Mouse (Mus musculus) cerebellum, adult 2 months (tissue): ENCODE measurements at regions not wholly inside any gene's neighbourhood (a gene's known extent, or its start where the extent isn't known, plus 50 kb on each side); places are given as distances from the start of the nearest gene placed in this dataset.

Experiments
- CTCF ChIP-seq: fragments of 200-500 bp; IDR thresholded peaks from 2 replicates; pipeline ENCODE4 v1.5.1; 2011; ENCODE audit warnings: low read depth, mild to moderate bottlenecking, control low read depth, low read length, moderate library complexity, borderline replicate concordance; ENCODE audit not compliant: insufficient read depth
- POLR2A ChIP-seq: fragments of 200-500 bp; IDR thresholded peaks from 2 replicates; pipeline ENCODE4 v1.6.1; 2011; ENCODE audit warnings: low read length, control low read depth, borderline replicate concordance; ENCODE audit not compliant: insufficient read depth

DNA sequence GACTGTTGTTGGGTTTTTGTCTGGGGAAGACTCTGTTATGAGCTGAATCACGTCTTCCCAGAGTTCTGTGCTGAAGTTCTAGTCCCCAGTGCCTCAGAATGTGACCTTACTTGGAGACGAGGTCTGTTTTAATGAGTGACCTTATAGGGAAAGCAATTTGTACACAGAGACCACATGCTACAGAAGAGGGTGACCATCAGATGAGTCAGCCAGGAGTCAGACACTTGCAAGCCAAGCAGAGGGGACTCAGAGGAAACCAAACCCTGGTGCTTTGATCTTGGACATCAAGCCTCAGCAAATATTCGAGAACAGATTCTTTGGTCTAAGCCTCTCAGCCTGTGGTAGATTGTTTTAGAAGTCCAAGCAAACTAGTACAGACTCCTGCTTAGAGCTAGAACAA lies 409.9 kb downstream of the Fut8 start:
- TF ChIP-seq POLR2A = no peak
- no peak for TF ChIP-seq CTCF
